Mouse (Mus musculus): ENCODE results near the gene Chmp2a. TPM values are rescaled to one million over a fixed set of nuclear protein-coding genes. Genes with fewer than 3 reads are reported as not detected.
"Not testable (repeated sequence)": the region's sequence is repeated elsewhere in the genome, so short reads cannot be mapped to it uniquely, and the experiment has no call there.

Chmp2a gene
- polyA plus RNA-seq (2015; fragmentation: Nextera tagmentation; extraction: Ambion mirVana), result 157 and 173 TPM in 2 replicates

- Histone ChIP-seq H3K4me3 (ENCODE audit: low read length) (peak within 1 kb of the TSS; percentile 67), H3K36me3 (ENCODE audit: control insufficient read depth, insufficient read depth, low read length) (peaks cover 43% of the 10 kb centered on the region), H3K4me1 (replicated peaks; ENCODE audit: control insufficient read depth, insufficient read depth, low read length) (peaks cover 27% of the 10 kb centered on the region), H3K4me2 (ENCODE audit: low read depth, low read length) (peak within 1 kb of the TSS; percentile 80), H3K27me3 (ENCODE audit: control insufficient read depth, insufficient read depth, low read depth, low read length) (no peaks in the 10 kb centered on the region), H3K27ac (ENCODE audit: low read length) (peak within 1 kb of the TSS; percentile 86), H3K9me3 (ENCODE audit: control insufficient read depth, low read length) (no peaks in the 10 kb centered on the region), H3K9ac (ENCODE audit: low read length) (peak within 1 kb of the TSS; percentile 77)
- ATAC-seq (ENCODE audit: low read depth), result peak; percentile 74
- 0% methylated on average over 45 of the region's 45 CpGs for WGBS
These were observed at the start of gene Chmp2a for GRCm38 (mm10) chr7:13034148-13034977. Gene Chmp2a (minus strand): TSS chr7:13034807.

DNA sequence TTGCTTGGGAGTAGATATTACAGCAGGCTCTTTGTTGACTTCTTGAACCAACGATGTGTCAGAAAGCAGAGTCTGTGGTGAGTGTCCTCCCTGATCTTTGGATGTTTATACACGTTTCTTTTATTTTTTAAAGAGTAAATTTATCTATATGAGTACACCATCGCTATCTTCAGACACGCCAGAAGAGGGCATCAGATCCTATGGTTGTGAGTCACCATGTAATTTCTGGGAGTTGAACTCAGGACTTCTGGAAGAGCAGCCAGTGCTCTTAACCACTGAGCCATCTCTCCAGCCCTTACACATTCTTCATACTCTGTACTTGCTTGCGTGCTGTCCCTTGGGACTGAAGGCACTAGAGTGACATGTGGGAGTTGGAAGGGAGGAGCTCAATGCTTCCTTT lies 37.7 kb upstream of the Chmp2a start:
- Histone ChIP-seq H3K4me2 (ENCODE audit: low read depth, low read length) (no peak overlapping the region), H3K27ac (ENCODE audit: low read length) (no peak overlapping the region), H3K4me1 (replicated peaks; ENCODE audit: control insufficient read depth, insufficient read depth, low read length) (no peaks in the 10 kb centered on the region), H3K36me3 (ENCODE audit: control insufficient read depth, insufficient read depth, low read length) (no peaks in the 10 kb centered on the region), H3K9ac (ENCODE audit: low read length) (no peak overlapping the region), H3K9me3 (ENCODE audit: control insufficient read depth, low read length) (no peaks in the 10 kb centered on the region), H3K27me3 (ENCODE audit: control insufficient read depth, insufficient read depth, low read depth, low read length) (no peaks in the 10 kb centered on the region), H3K4me3 (ENCODE audit: low read length) (no peak overlapping the region)
- WGBS, result 50% methylated on average over 5 of the region's 5 CpGs
- no peak for ATAC-seq (ENCODE audit: low read depth)

- 50% methylated on average over 2 of the region's 2 CpGs for WGBS
- not testable (repeated sequence) for H3K36me3 ChIP-seq (ENCODE audit: control insufficient read depth, insufficient read depth, low read length); H3K4me3 ChIP-seq (ENCODE audit: low read length); H3K27ac ChIP-seq (ENCODE audit: low read length); H3K9ac ChIP-seq (ENCODE audit: low read length); H3K9me3 ChIP-seq (ENCODE audit: control insufficient read depth, low read length); H3K27me3 ChIP-seq (ENCODE audit: control insufficient read depth, insufficient read depth, low read depth, low read length); H3K4me1 ChIP-seq (replicated peaks; ENCODE audit: control insufficient read depth, insufficient read depth, low read length); H3K4me2 ChIP-seq (ENCODE audit: low read depth, low read length); ATAC-seq (ENCODE audit: low read depth)
These were observed 28.8 kb upstream of the Chmp2a start for GRCm38 (mm10) chr7:13063399-13063798.

DNA sequence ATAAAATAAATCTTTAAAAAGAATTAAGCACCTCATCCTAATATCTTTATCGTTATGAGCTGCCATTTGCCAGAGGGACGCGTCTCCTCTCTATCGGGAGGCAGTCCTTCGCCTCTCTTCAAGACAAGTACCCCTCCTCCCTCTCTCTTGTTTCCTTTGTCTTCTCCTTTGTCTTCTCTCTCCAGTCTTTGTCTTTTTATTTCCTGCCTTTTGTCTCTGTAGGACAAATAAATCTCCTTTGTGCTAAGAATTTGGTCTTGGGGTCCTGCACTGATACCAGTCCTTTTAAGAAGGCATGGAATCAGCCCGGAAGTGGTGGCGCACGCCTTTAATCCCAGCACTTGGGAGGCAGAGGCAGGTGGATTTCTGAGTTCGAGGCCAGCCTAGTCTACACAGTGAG lies 24.9 kb upstream of the Chmp2a start:
- ATAC-seq (ENCODE audit: low read depth), result no peak
- Histone ChIP-seq H3K9me3 (ENCODE audit: control insufficient read depth, low read length) (no peaks in the 10 kb centered on the region), H3K27me3 (ENCODE audit: control insufficient read depth, insufficient read depth, low read depth, low read length) (no peaks in the 10 kb centered on the region), H3K36me3 (ENCODE audit: control insufficient read depth, insufficient read depth, low read length) (no peaks in the 10 kb centered on the region), H3K4me2 (ENCODE audit: low read depth, low read length) (no peak overlapping the region), H3K4me3 (ENCODE audit: low read length) (no peak overlapping the region), H3K27ac (ENCODE audit: low read length) (no peak overlapping the region), H3K9ac (ENCODE audit: low read length) (no peak overlapping the region), H3K4me1 (replicated peaks; ENCODE audit: control insufficient read depth, insufficient read depth, low read length) (no peaks in the 10 kb centered on the region)
- 92% methylated on average over 9 of the region's 9 CpGs for WGBS

- WGBS, result 69% methylated on average over 8 of the region's 8 CpGs
- Histone ChIP-seq H3K4me2 (ENCODE audit: low read depth, low read length) (no peak overlapping the region), H3K4me1 (replicated peaks; ENCODE audit: control insufficient read depth, insufficient read depth, low read length) (0 out of 2 replicates have a peak, but pooled peaks cover 5% of the 10 kb centered on the region), H3K27me3 (ENCODE audit: control insufficient read depth, insufficient read depth, low read depth, low read length) (no peaks in the 10 kb centered on the region), H3K9ac (ENCODE audit: low read length) (no peak overlapping the region), H3K9me3 (ENCODE audit: control insufficient read depth, low read length) (no peaks in the 10 kb centered on the region), H3K4me3 (ENCODE audit: low read length) (no peak overlapping the region), H3K27ac (ENCODE audit: low read length) (no peak overlapping the region), H3K36me3 (ENCODE audit: control insufficient read depth, insufficient read depth, low read length) (no peaks in the 10 kb centered on the region)
- no peak for ATAC-seq (ENCODE audit: low read depth)
These were observed 22.5 kb upstream of the Chmp2a start for GRCm38 (mm10) chr7:13056913-13057700.

DNA sequence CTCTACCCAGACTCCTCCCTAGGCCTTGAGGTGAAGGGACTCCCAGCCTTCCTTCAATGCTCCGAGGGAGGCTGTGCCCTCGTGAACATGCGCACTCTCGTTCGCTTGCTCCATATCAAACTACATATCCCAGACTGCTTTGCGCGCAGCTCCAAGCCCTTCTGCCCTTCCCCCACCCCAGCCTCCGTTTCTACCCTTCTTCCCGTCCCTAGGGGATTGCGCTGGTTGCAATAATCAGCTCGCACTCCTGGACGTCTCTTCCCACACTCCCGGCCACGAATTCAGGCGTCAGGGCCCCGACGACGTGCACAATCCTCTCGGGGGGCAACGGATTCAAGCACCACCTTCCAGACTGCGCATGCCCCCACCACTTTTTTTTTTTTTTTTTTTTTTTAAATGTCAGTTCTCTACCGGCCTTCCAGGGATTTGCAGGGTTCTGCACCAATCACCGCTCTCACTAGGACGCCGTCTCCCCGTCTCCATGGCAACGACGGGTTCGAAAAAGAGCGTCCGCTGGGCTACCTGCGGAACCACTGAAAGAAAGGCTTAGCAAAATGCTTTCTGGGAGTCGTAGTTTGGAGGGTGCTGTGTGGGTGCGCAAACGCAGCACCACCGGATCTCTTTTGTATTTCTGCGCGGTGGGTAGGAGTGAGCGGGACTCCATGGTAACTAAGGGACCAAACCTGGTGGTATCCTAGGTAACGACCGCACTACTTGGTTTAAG lies 19.8 kb upstream of the Chmp2a start, which contains the start of gene Mzf1:
Gene Mzf1, minus strand, starts transcription at position 478 of the 724 bp plus-strand sequence.
- under 1% methylated on average over 41 of the region's 41 CpGs for WGBS
- peak within 1 kb of the TSS; percentile 73 for H3K4me2 ChIP-seq (ENCODE audit: low read depth, low read length)
- H3K36me3 ChIP-seq (ENCODE audit: control insufficient read depth, insufficient read depth, low read length), result no peaks in the 10 kb centered on the region
- peak within 1 kb of the TSS; percentile 70 for H3K9ac ChIP-seq (ENCODE audit: low read length)
- H3K9me3 ChIP-seq (ENCODE audit: control insufficient read depth, low read length), result no peaks in the 10 kb centered on the region
- H3K4me1 ChIP-seq (replicated peaks; ENCODE audit: control insufficient read depth, insufficient read depth, low read length), result 0 out of 2 replicates have a peak, but pooled peaks cover 5% of the 10 kb centered on the region
- H3K27me3 ChIP-seq (ENCODE audit: control insufficient read depth, insufficient read depth, low read depth, low read length), result no peaks in the 10 kb centered on the region
- peak within 1 kb of the TSS; percentile 80 for H3K27ac ChIP-seq (ENCODE audit: low read length)
- peak; percentile 94 for ATAC-seq (ENCODE audit: low read depth)
- H3K4me3 ChIP-seq (ENCODE audit: low read length), result peak within 1 kb of the TSS; percentile 58

GRCm38 (mm10) chr7:13053961-13054286 lies 19.3 kb upstream of the Chmp2a start:
- H3K4me3 ChIP-seq (ENCODE audit: low read length), result peak overlapping the region; percentile 58
- no peaks in the 10 kb centered on the region for H3K9me3 ChIP-seq (ENCODE audit: control insufficient read depth, low read length)
- no peaks in the 10 kb centered on the region for H3K27me3 ChIP-seq (ENCODE audit: control insufficient read depth, insufficient read depth, low read depth, low read length)
- H3K9ac ChIP-seq (ENCODE audit: low read length), result peak overlapping the region; percentile 70
- WGBS, result under 1% methylated on average over 15 of the region's 15 CpGs
- H3K36me3 ChIP-seq (ENCODE audit: control insufficient read depth, insufficient read depth, low read length), result no peaks in the 10 kb centered on the region
- H3K27ac ChIP-seq (ENCODE audit: low read length), result peak overlapping the region; percentile 42
- no peak for ATAC-seq (ENCODE audit: low read depth)
- peak overlapping the region; percentile 73 for H3K4me2 ChIP-seq (ENCODE audit: low read depth, low read length)
- 0 out of 2 replicates have a peak, but pooled peaks cover 5% of the 10 kb centered on the region for H3K4me1 ChIP-seq (replicated peaks; ENCODE audit: control insufficient read depth, insufficient read depth, low read length)

DNA sequence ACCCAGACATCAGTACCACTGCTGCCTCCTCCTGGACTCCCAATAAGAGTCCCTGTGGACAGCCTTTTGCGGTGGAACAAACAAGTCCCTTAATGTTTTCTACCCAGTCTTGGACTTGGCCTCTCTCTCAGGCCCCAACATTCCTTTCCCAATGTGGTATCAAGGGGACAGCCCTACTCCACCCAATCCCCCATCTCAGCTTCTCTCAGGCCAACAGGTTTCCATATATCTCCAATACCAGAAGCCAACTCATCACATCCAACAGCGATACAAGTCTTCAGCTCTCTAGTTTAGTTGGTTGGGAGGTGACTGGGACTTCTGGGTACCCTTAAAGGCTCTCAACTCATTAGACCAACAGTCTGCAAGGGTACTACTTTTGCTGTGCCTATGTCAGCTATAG lies 18.9 kb upstream of the Chmp2a start:
- no peaks in the 10 kb centered on the region for H3K36me3 ChIP-seq (ENCODE audit: control insufficient read depth, insufficient read depth, low read length)
- 0 out of 2 replicates have a peak, but pooled peaks cover 5% of the 10 kb centered on the region for H3K4me1 ChIP-seq (replicated peaks; ENCODE audit: control insufficient read depth, insufficient read depth, low read length)
- ATAC-seq (ENCODE audit: low read depth), result no peak
- H3K4me2 ChIP-seq (ENCODE audit: low read depth, low read length), result peak overlapping the region; percentile 73
- peak overlapping the region; percentile 58 for H3K4me3 ChIP-seq (ENCODE audit: low read length)
- no peaks in the 10 kb centered on the region for H3K9me3 ChIP-seq (ENCODE audit: control insufficient read depth, low read length)
- H3K27ac ChIP-seq (ENCODE audit: low read length), result peak overlapping the region; percentile 42; the same call in 1 of the 2 replicates
- WGBS, result 87% methylated on average over 2 of the region's 2 CpGs
- peak overlapping the region; percentile 70; the same call in 1 of the 2 replicates for H3K9ac ChIP-seq (ENCODE audit: low read length)
- no peaks in the 10 kb centered on the region for H3K27me3 ChIP-seq (ENCODE audit: control insufficient read depth, insufficient read depth, low read depth, low read length)

All from lung, embryonic 16.5 days (tissue).